12 mouse cellular contexts compared by ENCODE assay signal in genomic region chr13:73892493-73893178, GRCm38 (mm10). TPM values are rescaled to one million over a fixed set of nuclear protein-coding genes. Genes with fewer than 3 reads are reported as not detected.
DNase-seq lines count a peak whose midpoint lies in the region; ATAC-seq lines count a peak whose summit lies in the region.
"Had no signal": no experiment of that assay in that cellular context is flagged by ENCODE, and none has a peak within 500 bp of the region (broad histone marks: within the 10 kb centered on the region; RNA-seq: fewer than 3 reads in every experiment).

No protein-coding gene starts in this region.

- H3K27ac ChIP-seq in intestine, embryonic 15.5 days, result peak overlapping the region; percentile 49
- H3K27ac ChIP-seq in limb, embryonic 15.5 days, result peak overlapping the region; percentile 67
- H3K27ac ChIP-seq: left cerebral cortex, adult 2 months; neural tube, embryonic 12.5 days had no signal

- no peak overlapping the region for H3K4me3 ChIP-seq in intestine, embryonic 15.5 days (replicated peaks)
- H3K4me3 ChIP-seq in limb, embryonic 15.5 days, result no peak overlapping the region
- H3K4me3 ChIP-seq: left cerebral cortex, adult 2 months; neural tube, embryonic 12.5 days had no signal

- no peaks in the 10 kb centered on the region for H3K36me3 ChIP-seq in intestine, embryonic 15.5 days
- H3K36me3 ChIP-seq in limb, embryonic 15.5 days, result no peaks in the 10 kb centered on the region
- H3K36me3 ChIP-seq: neural tube, embryonic 12.5 days had no signal

- no peak overlapping the region for H3K4me2 ChIP-seq in intestine, embryonic 15.5 days (replicated peaks)
- no peak overlapping the region for H3K4me2 ChIP-seq in limb, embryonic 15.5 days
- H3K4me2 ChIP-seq: neural tube, embryonic 12.5 days had no signal

- H3K27me3 ChIP-seq in intestine, embryonic 15.5 days (replicated peaks), result no peaks in the 10 kb centered on the region
- no peaks in the 10 kb centered on the region for H3K27me3 ChIP-seq in limb, embryonic 15.5 days
- H3K27me3 ChIP-seq: neural tube, embryonic 12.5 days had no signal

- no peaks in the 10 kb centered on the region for H3K9me3 ChIP-seq in intestine, embryonic 15.5 days
- no peaks in the 10 kb centered on the region for H3K9me3 ChIP-seq in limb, embryonic 15.5 days
- H3K9me3 ChIP-seq: neural tube, embryonic 12.5 days had no signal

- WGBS in intestine, embryonic 15.5 days, result 37% methylated on average over 6 of the region's 6 CpGs
- WGBS in limb, embryonic 15.5 days, result 29% methylated on average over 6 of the region's 6 CpGs

- ATAC-seq in intestine, embryonic 15.5 days, result peak; percentile 75
- peak; percentile 73 for ATAC-seq in limb, embryonic 15.5 days (ENCODE audit: insufficient number of reproducible peaks, low FRiP score, low TSS enrichment, low read depth)
- ATAC-seq in activated CD4-positive, CD25-positive, alpha-beta regulatory T cell, adult 4 months, result no peak

- H3K9ac ChIP-seq in intestine, embryonic 15.5 days, result no peak overlapping the region
- no peak overlapping the region for H3K9ac ChIP-seq in limb, embryonic 15.5 days
- H3K9ac ChIP-seq: neural tube, embryonic 12.5 days had no signal

- peak; percentile 12 to 23 for DNase-seq in adrenal gland, postnatal 36 days
- DNase-seq in adrenal gland, postnatal 25 days, result no peak
- peak; percentile 67 for DNase-seq in embryo, embryonic 10.5 days (ENCODE audit: low spot score)
- DNase-seq in cerebellum, adult 11-12 months, result no peak
- no peak for DNase-seq in cerebellum, postnatal 36 days
- DNase-seq: B cell, adult 2 months; thymus, postnatal 25 days had no signal

- H3K4me1 ChIP-seq in intestine, embryonic 15.5 days (replicated peaks), result peaks cover 8% of the 10 kb centered on the region
- H3K4me1 ChIP-seq in limb, embryonic 15.5 days, result peaks cover 14% of the 10 kb centered on the region
- H3K4me1 ChIP-seq: neural tube, embryonic 12.5 days had no signal

RNA-seq across cellular contexts. Expression of gene Trip13, which starts 44.9 kb away (rescaled TPM):
- total RNA-seq in adrenal gland, postnatal 36 days (2021), result 1 to 10 TPM; 1.7 to 1.9 TPM
- 1.4 and 3.3 TPM in 2 replicates for total RNA-seq in adrenal gland, postnatal 25 days (2021)
- 36.8 and 41.3 TPM in 2 replicates for polyA plus RNA-seq in intestine, embryonic 15.5 days (2015; fragmentation: Nextera tagmentation; extraction: Ambion mirVana)
- 28.6 and 30.0 TPM in 2 replicates for polyA plus RNA-seq in limb, embryonic 15.5 days (2015; fragmentation: Nextera tagmentation; extraction: Ambion mirVana)
- 1 to 10 TPM; 6.4 to 7.6 TPM for polyA plus RNA-seq in activated CD4-positive, CD25-positive, alpha-beta regulatory T cell, adult 4 months (2017; shearing (Covaris generic))

RNA-seq across cellular contexts. Expression of gene Brd9, which starts 45.0 kb away (rescaled TPM):
- total RNA-seq in adrenal gland, postnatal 36 days (2021), result 10 to 100 TPM; 30.9 to 31.7 TPM
- 29.2 and 37.5 TPM in 2 replicates for total RNA-seq in adrenal gland, postnatal 25 days (2021)
- polyA plus RNA-seq in intestine, embryonic 15.5 days (2015; fragmentation: Nextera tagmentation; extraction: Ambion mirVana), result 34.7 and 37.6 TPM in 2 replicates
- polyA plus RNA-seq in limb, embryonic 15.5 days (2015; fragmentation: Nextera tagmentation; extraction: Ambion mirVana), result 50.8 and 50.9 TPM in 2 replicates
- polyA plus RNA-seq in activated CD4-positive, CD25-positive, alpha-beta regulatory T cell, adult 4 months (2017; shearing (Covaris generic)), result 10 to 100 TPM; 50.4 to 63.1 TPM

RNA-seq across cellular contexts. Expression of gene Nkd2, which starts 45.2 kb away (rescaled TPM):
- 1 to 10 TPM; 1.3 to 1.9 TPM for total RNA-seq in adrenal gland, postnatal 36 days (2021)
- 1.2 and 1.8 TPM in 2 replicates for total RNA-seq in adrenal gland, postnatal 25 days (2021)
- 3.8 and 4.1 TPM in 2 replicates for polyA plus RNA-seq in intestine, embryonic 15.5 days (2015; fragmentation: Nextera tagmentation; extraction: Ambion mirVana)
- 44.1 and 46.7 TPM in 2 replicates for polyA plus RNA-seq in limb, embryonic 15.5 days (2015; fragmentation: Nextera tagmentation; extraction: Ambion mirVana)
- polyA plus RNA-seq in activated CD4-positive, CD25-positive, alpha-beta regulatory T cell, adult 4 months (2017; shearing (Covaris generic)), result under 1 TPM in 1 of 2 experiments, not detected in 1; 0.19 TPM

Comparison
In these comparisons a context has a peak if more than half of its experiments do, and no peak if none do; other contexts are left out.
1. DNase-seq: peak in adrenal gland, postnatal 36 days (2 of 2) and embryo, embryonic 10.5 days (single experiment); none in adrenal gland, postnatal 25 days (single experiment), cerebellum, adult 11-12 months (single experiment) and cerebellum, postnatal 36 days (0 of 2).